In genomic region chr3:116695666-116695985, GRCm38 (mm10) we compare ENCODE assay signal across 28 mouse cellular contexts. TPM values are rescaled to one million over a fixed set of nuclear protein-coding genes. Genes with fewer than 3 reads are reported as not detected.
A peak's percentile ranks its signal among the peaks of the same experiment; 100 is the strongest.
DNase-seq lines count a peak whose midpoint lies in the region; ATAC-seq lines count a peak whose summit lies in the region.
"Had no signal": no experiment of that assay in that cellular context is flagged by ENCODE, and none has a peak within 500 bp of the region (broad histone marks: within the 10 kb centered on the region; RNA-seq: fewer than 3 reads in every experiment).

No protein-coding gene starts in this region.

- no peaks in the 10 kb centered on the region for H3K27me3 ChIP-seq in erythroblast, embryonic 14.5 days (ENCODE audit: control insufficient read depth)
- no peaks in the 10 kb centered on the region for H3K27me3 ChIP-seq in liver, embryonic 13.5 days
- no peaks in the 10 kb centered on the region for H3K27me3 ChIP-seq in liver, embryonic 16.5 days (ENCODE audit: control insufficient read depth, insufficient read depth, low read depth, low read length)
- H3K27me3 ChIP-seq: forebrain, embryonic 12.5 days; forebrain, embryonic 15.5 days; hindbrain, embryonic 12.5 days; hindbrain, embryonic 15.5 days; Patski had no signal

- DNase-seq in liver, embryonic 13.5 days = no peak
- no peak for DNase-seq in left cerebral cortex, adult 9 months (ENCODE audit: low spot score in 2 of 2)
- no peak for DNase-seq in urinary bladder, adult 2 months (ENCODE audit: low spot score)
- DNase-seq: adrenal gland, postnatal 14 days; cerebellum, adult 11 months; cerebellum, adult 2 months; cerebellum, adult 9-11 months; cerebellum, postnatal 25 days; gastrocnemius, postnatal 25 days; heart, adult 2 months had no signal

- no peak for ATAC-seq in erythroblast, adult 5-6 weeks (replicated peaks; ENCODE audit: low FRiP score, poor library complexity, severe bottlenecking)
- ATAC-seq in liver, embryonic 13.5 days (ENCODE audit: low read depth) = no peak
- no peak for ATAC-seq in liver, embryonic 16.5 days (ENCODE audit: low read depth)
- ATAC-seq: forebrain, embryonic 15.5 days; Patski had no signal

- H3K27ac ChIP-seq in liver, embryonic 13.5 days = peak overlapping the region; percentile 80
- peak overlapping the region; percentile 92 for H3K27ac ChIP-seq in liver, embryonic 16.5 days (ENCODE audit: low read length)
- H3K27ac ChIP-seq: forebrain, embryonic 12.5 days; forebrain, embryonic 15.5 days; heart, adult 2 months; hindbrain, embryonic 12.5 days; hindbrain, embryonic 15.5 days had no signal

- H3K9ac ChIP-seq in liver, embryonic 13.5 days = peak overlapping the region; percentile 55
- H3K9ac ChIP-seq in liver, embryonic 16.5 days (ENCODE audit: low read depth, low read length) = peak overlapping the region; percentile 58
- H3K9ac ChIP-seq: forebrain, embryonic 12.5 days; forebrain, embryonic 15.5 days; hindbrain, embryonic 12.5 days; hindbrain, embryonic 15.5 days had no signal

- peak overlapping the region; percentile 23 for H3K4me3 ChIP-seq in erythroblast, embryonic 14.5 days (replicated peaks)
- 0 out of 2 replicates have a peak overlapping the region, but pooled peaks have one; percentile 3 for H3K4me3 ChIP-seq in liver, embryonic 13.5 days (replicated peaks)
- H3K4me3 ChIP-seq in liver, embryonic 16.5 days (ENCODE audit: low read depth, low read length) = no peak overlapping the region
- H3K4me3 ChIP-seq: forebrain, embryonic 12.5 days; forebrain, embryonic 15.5 days; heart, adult 2 months; hindbrain, embryonic 12.5 days; hindbrain, embryonic 15.5 days had no signal

- WGBS in liver, embryonic 13.5 days (ENCODE audit: insufficient replicate concordance) = 63% methylated on average over 2 of the region's 2 CpGs
- 57% methylated on average over 2 of the region's 2 CpGs for WGBS in liver, embryonic 16.5 days (ENCODE audit: insufficient replicate concordance)

- H3K36me3 ChIP-seq in erythroblast, embryonic 14.5 days (ENCODE audit: control insufficient read depth) = peaks cover 43% of the 10 kb centered on the region
- peaks cover 20% of the 10 kb centered on the region for H3K36me3 ChIP-seq in liver, embryonic 13.5 days
- no peaks in the 10 kb centered on the region; the same call in 1 of the 2 replicates for H3K36me3 ChIP-seq in liver, embryonic 16.5 days (ENCODE audit: control insufficient read depth, insufficient read depth)
- H3K36me3 ChIP-seq: forebrain, embryonic 12.5 days; forebrain, embryonic 15.5 days; hindbrain, embryonic 12.5 days; hindbrain, embryonic 15.5 days had no signal

- H3K4me1 ChIP-seq in erythroblast, embryonic 14.5 days (ENCODE audit: control insufficient read depth) = peaks cover 55% of the 10 kb centered on the region
- peaks cover 47% of the 10 kb centered on the region for H3K4me1 ChIP-seq in liver, embryonic 13.5 days (replicated peaks)
- peaks cover 26% of the 10 kb centered on the region for H3K4me1 ChIP-seq in liver, embryonic 16.5 days (ENCODE audit: control insufficient read depth, low read depth, low read length)
- H3K4me1 ChIP-seq: forebrain, embryonic 12.5 days; forebrain, embryonic 15.5 days; hindbrain, embryonic 12.5 days; hindbrain, embryonic 15.5 days had no signal

- no peaks in the 10 kb centered on the region for H3K9me3 ChIP-seq in erythroblast, embryonic 14.5 days (ENCODE audit: control insufficient read depth, low read length)
- H3K9me3 ChIP-seq in liver, embryonic 13.5 days (replicated peaks) = no peaks in the 10 kb centered on the region
- H3K9me3 ChIP-seq in liver, embryonic 16.5 days (replicated peaks; ENCODE audit: control insufficient read depth, low read length) = no peaks in the 10 kb centered on the region
- H3K9me3 ChIP-seq: forebrain, embryonic 12.5 days; forebrain, embryonic 15.5 days; hindbrain, embryonic 12.5 days; hindbrain, embryonic 15.5 days had no signal

- peak overlapping the region; percentile 71 for H3K4me2 ChIP-seq in liver, embryonic 13.5 days
- peak overlapping the region; percentile 57 for H3K4me2 ChIP-seq in liver, embryonic 16.5 days (ENCODE audit: low read depth, low read length)
- H3K4me2 ChIP-seq: forebrain, embryonic 12.5 days; forebrain, embryonic 15.5 days; hindbrain, embryonic 12.5 days; hindbrain, embryonic 15.5 days had no signal

RNA-seq across cellular contexts. Expression of gene Gm43191, which starts 14.6 kb away (rescaled TPM):
- not detected in 2 replicates for polyA plus RNA-seq in erythroblast, embryonic 14.5 days (2012)
- not detected in 2 replicates for total RNA-seq in erythroblast, adult 5-6 weeks (2015; ENCODE audit: low replicate concordance)
- 3.5 TPM in 1 of 2 replicates, not detected in the other for total RNA-seq in erythroblast, adult 5-6 weeks (2017; ENCODE audit: low replicate concordance)
- polyA plus RNA-seq in liver, embryonic 13.5 days (2015; fragmentation: Nextera tagmentation; extraction: Ambion mirVana) = not detected in 2 replicates
- polyA plus RNA-seq in liver, embryonic 16.5 days (2015; fragmentation: Nextera tagmentation; extraction: Ambion mirVana) = not detected in 2 replicates
- not detected in 2 replicates for polyA plus RNA-seq in urinary bladder, adult 2 months (2012; rRNA removed)
- total RNA-seq: adrenal gland, adult 18-20 months; adrenal gland, postnatal 14 days; common myeloid progenitor, adult 5-6 weeks; gastrocnemius, postnatal 25 days; hematopoietic stem cell, adult 5-6 weeks had no signal
- polyA plus RNA-seq: cerebellum, adult 2 months; embryonic facial prominence, embryonic 11.5 days; embryonic facial prominence, embryonic 14.5 days; forebrain, embryonic 12.5 days; gonadal fat pad, adult 2 months; heart, adult 2 months; heart, embryonic 11.5 days; heart, embryonic 14.5 days; heart, postnatal 0 days; hindbrain, embryonic 12.5 days; hindbrain, embryonic 15.5 days; intestine, embryonic 14.5 days had no signal

RNA-seq across cellular contexts. Expression of gene Slc35a3, which starts 17.0 kb away (rescaled TPM):
- polyA plus RNA-seq in erythroblast, embryonic 14.5 days (2012) = 0.55 and 0.71 TPM in 2 replicates
- total RNA-seq in erythroblast, adult 5-6 weeks (2015; ENCODE audit: low replicate concordance) = 10.7 and 21.3 TPM in 2 replicates
- 16.0 and 17.1 TPM in 2 replicates for total RNA-seq in erythroblast, adult 5-6 weeks (2017; ENCODE audit: low replicate concordance)
- polyA plus RNA-seq in liver, embryonic 13.5 days (2015; fragmentation: Nextera tagmentation; extraction: Ambion mirVana) = 7.9 and 10.3 TPM in 2 replicates
- 7.0 and 7.2 TPM in 2 replicates for polyA plus RNA-seq in liver, embryonic 16.5 days (2015; fragmentation: Nextera tagmentation; extraction: Ambion mirVana)
- polyA plus RNA-seq in urinary bladder, adult 2 months (2012; rRNA removed) = 14.3 and 17.1 TPM in 2 replicates

RNA-seq across cellular contexts. Expression of gene Mfsd14a, which starts 33.1 kb away (rescaled TPM):
- polyA plus RNA-seq in erythroblast, embryonic 14.5 days (2012) = 0.30 and 0.52 TPM in 2 replicates
- total RNA-seq in erythroblast, adult 5-6 weeks (2015; ENCODE audit: low replicate concordance) = 27.6 and 28.4 TPM in 2 replicates
- total RNA-seq in erythroblast, adult 5-6 weeks (2017; ENCODE audit: low replicate concordance) = 12.5 and 16.7 TPM in 2 replicates
- 35.5 and 42.8 TPM in 2 replicates for polyA plus RNA-seq in liver, embryonic 13.5 days (2015; fragmentation: Nextera tagmentation; extraction: Ambion mirVana)
- polyA plus RNA-seq in liver, embryonic 16.5 days (2015; fragmentation: Nextera tagmentation; extraction: Ambion mirVana) = 32.0 and 32.8 TPM in 2 replicates
- polyA plus RNA-seq in urinary bladder, adult 2 months (2012; rRNA removed) = 40.3 and 49.0 TPM in 2 replicates

Comparison
In these comparisons a context has a peak if more than half of its experiments do, and no peak if none do; other contexts are left out.
1. RNA of gene Mfsd14a, which starts 33.1 kb away (polyA plus RNA-seq): 40.3 to 49.0 TPM in urinary bladder, adult 2 months, 35.5 to 42.8 TPM in liver, embryonic 13.5 days and 32.0 to 32.8 TPM in liver, embryonic 16.5 days; 0.30 to 0.52 TPM in erythroblast, embryonic 14.5 days; every median in the first group is over 10 times any median in the second.